Mouse (Mus musculus) E14TG2a.4 (cell line): ENCODE measurements at regions not wholly inside any gene's neighbourhood (a gene's known extent, or its start where the extent isn't known, plus 50 kb on each side); places are given as distances from the start of the nearest gene placed in this dataset.

Experiments
- CTCF ChIP-seq: conservative IDR thresholded peaks from 2 replicates; pipeline ENCODE4 v1.5.1; 2014; ENCODE audit warnings: low read length
- NANOG ChIP-seq: IDR thresholded peaks from 2 replicates; pipeline ENCODE4 v1.6.1; 2014; ENCODE audit warnings: borderline replicate concordance, low read length, mixed read lengths
- POU5F1 ChIP-seq: IDR thresholded peaks from 2 replicates; pipeline ENCODE4 v1.6.1; 2014; ENCODE audit warnings: low read length, borderline replicate concordance

GRCm38 (mm10) chr8:109142495-109143158 lies 351.2 kb upstream of the Pmfbp1 start:
- TF ChIP-seq CTCF (no peak), POU5F1 (no peak), NANOG (no peak)
